Mouse (Mus musculus): Measurements from ENCODE around the gene Dtnbp1. TPM values are rescaled to one million over a fixed set of nuclear protein-coding genes. Genes with fewer than 3 reads are reported as not detected.

Dtnbp1 gene
- total and polyA plus RNA-seq, 3 experiments = 24.2 to 59.5 TPM; not detected in 1

GRCm38 (mm10) chr13:44908790-44909189 lies 93.2 kb downstream of the Dtnbp1 start:
- no peaks in the 10 kb centered on the region for H3K9me3 ChIP-seq (replicated peaks; ENCODE audit: insufficient read depth, low read length)
- H3K27me3 ChIP-seq (ENCODE audit: control insufficient read depth in 1 of 2, insufficient read depth in 2 of 2, low read length in 2 of 2) = no peaks in the 10 kb centered on the region
- peaks cover 2% of the 10 kb centered on the region in 2 experiments; a peak in 1 of 4 replicates for H3K4me1 ChIP-seq (ENCODE audit: control insufficient read depth in 1 of 2, insufficient read depth in 2 of 2, low read length in 2 of 2)
- H3K79me2 ChIP-seq (ENCODE audit: control insufficient read depth, insufficient read depth, low read length, poor library complexity) = no peaks in the 10 kb centered on the region
- H3K36me3 ChIP-seq (ENCODE audit: control insufficient read depth in 1 of 2, insufficient read depth in 2 of 2, low read length in 2 of 2) = peaks cover 0 to 4% of the 10 kb centered on the region in 2 experiments; a peak in 1 of 4 replicates
- no peak for DNase-seq (ENCODE audit: low read depth, low spot score)
- TF ChIP-seq MAX (IDR thresholded peaks at IDR 0.05; ENCODE audit: low read length) (no peak), ZNF384 (IDR thresholded peaks at IDR 0.05; ENCODE audit: low read depth, low read length) (no peak), MAZ (IDR thresholded peaks at IDR 0.05; ENCODE audit: low read depth, low read length) (no peak), MYC (IDR thresholded peaks at IDR 0.05; ENCODE audit: low read depth, low read length) (no peak)
- no peak overlapping the region for H3K27ac ChIP-seq (ENCODE audit: control insufficient read depth, low read depth, low read length)
- no peak overlapping the region for H3K9ac ChIP-seq (ENCODE audit: control insufficient read depth, low read depth, low read length, poor library complexity, severe bottlenecking)
- no peak overlapping the region for H3K4me3 ChIP-seq (ENCODE audit: control insufficient read depth in 1 of 2, insufficient read depth in 1 of 2, low read depth in 2 of 2, low read length in 2 of 2)

- TF ChIP-seq E2F4 (IDR thresholded peaks at IDR 0.05; ENCODE audit: borderline replicate concordance, low read depth, low read length) (no peak), MYB (IDR thresholded peaks at IDR 0.05; ENCODE audit: low read depth, low read length) (no peak), GABPA (IDR thresholded peaks at IDR 0.05; ENCODE audit: low read depth, low read length) (no peak), USF1 (IDR thresholded peaks at IDR 0.05; ENCODE audit: low read depth, low read length) (no peak), MAFK (IDR thresholded peaks at IDR 0.05; ENCODE audit: borderline replicate concordance, low read depth, low read length) (no peak), ZNF384 (IDR thresholded peaks at IDR 0.05; ENCODE audit: low read depth, low read length) (no peak), GATA1 (IDR thresholded peaks at IDR 0.05; ENCODE audit: low read depth, low read length) (no peak), ELF1 (IDR thresholded peaks at IDR 0.05; ENCODE audit: low read depth, low read length) (no peak), NELFE (IDR thresholded peaks at IDR 0.05; ENCODE audit: low read depth, low read length) (no peak), HCFC1 (IDR thresholded peaks at IDR 0.05; ENCODE audit: low read depth, low read length) (no peak), TAL1 (IDR thresholded peaks at IDR 0.05; ENCODE audit: low read length) (no peak), EP300 (IDR thresholded peaks at IDR 0.05; ENCODE audit: low read depth in 1 of 2, low read length in 2 of 2) (no peak), UBTF (IDR thresholded peaks at IDR 0.05; ENCODE audit: borderline replicate concordance, insufficient read depth, low read depth, low read length) (no peak), CTCF (IDR thresholded peaks at IDR 0.05 in 2 of 3, conservative IDR thresholded peaks at IDR 0.05 in 1 of 3; ENCODE audit: control insufficient read depth in 1 of 3, insufficient read depth in 1 of 3, low read depth in 2 of 3, low read length in 3 of 3, poor library complexity in 1 of 3, severe bottlenecking in 1 of 3) (no peak), SIN3A (IDR thresholded peaks at IDR 0.05; ENCODE audit: low read length) (no peak), ZC3H11A (IDR thresholded peaks at IDR 0.05; ENCODE audit: low read depth, low read length) (no peak), KAT2A (conservative IDR thresholded peaks at IDR 0.05; ENCODE audit: low read depth, low read length) (no peak), USF2 (IDR thresholded peaks at IDR 0.05; ENCODE audit: borderline replicate concordance in 1 of 2, insufficient read depth in 1 of 2, low read depth in 1 of 2, low read length in 2 of 2) (no peak), ZMIZ1 (IDR thresholded peaks at IDR 0.05; ENCODE audit: low read depth, low read length) (no peak)
- peaks cover 0 to 4% of the 10 kb centered on the region in 2 experiments; a peak in 1 of 4 replicates for H3K36me3 ChIP-seq (ENCODE audit: control insufficient read depth in 1 of 2, insufficient read depth in 2 of 2, low read length in 2 of 2)
- no peaks in the 10 kb centered on the region for H3K9me3 ChIP-seq (replicated peaks; ENCODE audit: insufficient read depth, low read length)
- no peak overlapping the region for H3K27ac ChIP-seq (ENCODE audit: control insufficient read depth, low read depth, low read length)
- no peaks in the 10 kb centered on the region for H3K27me3 ChIP-seq (ENCODE audit: control insufficient read depth in 1 of 2, insufficient read depth in 2 of 2, low read length in 2 of 2)
- no peak for DNase-seq (ENCODE audit: low read depth, low spot score)
- peaks cover 2% of the 10 kb centered on the region in 2 experiments; a peak in 1 of 4 replicates for H3K4me1 ChIP-seq (ENCODE audit: control insufficient read depth in 1 of 2, insufficient read depth in 2 of 2, low read length in 2 of 2)
- no peak overlapping the region for H3K4me3 ChIP-seq (ENCODE audit: control insufficient read depth in 1 of 2, insufficient read depth in 1 of 2, low read depth in 2 of 2, low read length in 2 of 2)
- H3K79me2 ChIP-seq (ENCODE audit: control insufficient read depth, insufficient read depth, low read length, poor library complexity) = no peaks in the 10 kb centered on the region
- H3K9ac ChIP-seq (ENCODE audit: control insufficient read depth, low read depth, low read length, poor library complexity, severe bottlenecking) = no peak overlapping the region
Observed at GRCm38 (mm10) chr13:44907702-44908101, 94.2 kb downstream of the Dtnbp1 start.
